ENCODE assay signal across 29 mouse cellular contexts in genomic region chr16:89877206-89877605, GRCm38 (mm10).
"Had no signal": no experiment of that assay in that cellular context is flagged by ENCODE, and none has a peak within 500 bp of the region (broad histone marks: within the 10 kb centered on the region; RNA-seq: fewer than 3 reads in every experiment).

No protein-coding gene starts in this region.

- H3K9me3 ChIP-seq: embryonic facial prominence, embryonic 12.5 days; embryonic facial prominence, embryonic 13.5 days; forebrain, embryonic 12.5 days; forebrain, embryonic 13.5 days; forebrain, embryonic 15.5 days had no signal

- H3K27ac ChIP-seq: embryonic facial prominence, embryonic 10.5 days; embryonic facial prominence, embryonic 12.5 days; embryonic facial prominence, embryonic 13.5 days; embryonic facial prominence, embryonic 15.5 days; forebrain, embryonic 10.5 days; forebrain, embryonic 12.5 days; forebrain, embryonic 13.5 days; forebrain, embryonic 15.5 days; gastrocnemius, adult 2 months; heart, adult 2 months had no signal

- ATAC-seq: forebrain, embryonic 13.5 days; forebrain, embryonic 14.5 days; forebrain, embryonic 15.5 days; forebrain, embryonic 16.5 days; forebrain, postnatal 0 days had no signal

- H3K4me3 ChIP-seq: embryonic facial prominence, embryonic 10.5 days; embryonic facial prominence, embryonic 12.5 days; embryonic facial prominence, embryonic 13.5 days; embryonic facial prominence, embryonic 15.5 days; erythroblast, embryonic 14.5 days; forebrain, embryonic 10.5 days; forebrain, embryonic 12.5 days; forebrain, embryonic 13.5 days; forebrain, embryonic 15.5 days; gastrocnemius, adult 2 months; heart, adult 2 months had no signal

- H3K27me3 ChIP-seq: embryonic facial prominence, embryonic 12.5 days; embryonic facial prominence, embryonic 13.5 days; embryonic facial prominence, embryonic 15.5 days; forebrain, embryonic 12.5 days; forebrain, embryonic 13.5 days; forebrain, embryonic 15.5 days had no signal

- DNase-seq: cerebellum, adult 2 months; cerebellum, adult 8-10 months; cerebellum, adult 9-10 months; cerebellum, adult 9-11 months; cerebellum, postnatal 10 days; cerebellum, postnatal 14 days; cerebellum, postnatal 25 days; cerebellum, postnatal 36 days; embryo, embryonic 11 days; forebrain, postnatal 0 days; gastrocnemius, adult 2 months; gastrocnemius, postnatal 10 days; gastrocnemius, postnatal 14 days; gastrocnemius, postnatal 25 days; gastrocnemius, postnatal 36 days; heart, adult 11 months; heart, adult 18-20 months; heart, adult 2 months had no signal
